Mouse (Mus musculus): ENCODE results near the gene Smg6. TPM values are rescaled to one million over a fixed set of nuclear protein-coding genes. Genes with fewer than 3 reads are reported as not detected.
"Not testable (repeated sequence)": the region's sequence is repeated elsewhere in the genome, so short reads cannot be mapped to it uniquely, and the experiment has no call there.

Gene Smg6
- polyA plus RNA-seq, 1 experiment from 2014 or later, result 7.7 TPM

DNA sequence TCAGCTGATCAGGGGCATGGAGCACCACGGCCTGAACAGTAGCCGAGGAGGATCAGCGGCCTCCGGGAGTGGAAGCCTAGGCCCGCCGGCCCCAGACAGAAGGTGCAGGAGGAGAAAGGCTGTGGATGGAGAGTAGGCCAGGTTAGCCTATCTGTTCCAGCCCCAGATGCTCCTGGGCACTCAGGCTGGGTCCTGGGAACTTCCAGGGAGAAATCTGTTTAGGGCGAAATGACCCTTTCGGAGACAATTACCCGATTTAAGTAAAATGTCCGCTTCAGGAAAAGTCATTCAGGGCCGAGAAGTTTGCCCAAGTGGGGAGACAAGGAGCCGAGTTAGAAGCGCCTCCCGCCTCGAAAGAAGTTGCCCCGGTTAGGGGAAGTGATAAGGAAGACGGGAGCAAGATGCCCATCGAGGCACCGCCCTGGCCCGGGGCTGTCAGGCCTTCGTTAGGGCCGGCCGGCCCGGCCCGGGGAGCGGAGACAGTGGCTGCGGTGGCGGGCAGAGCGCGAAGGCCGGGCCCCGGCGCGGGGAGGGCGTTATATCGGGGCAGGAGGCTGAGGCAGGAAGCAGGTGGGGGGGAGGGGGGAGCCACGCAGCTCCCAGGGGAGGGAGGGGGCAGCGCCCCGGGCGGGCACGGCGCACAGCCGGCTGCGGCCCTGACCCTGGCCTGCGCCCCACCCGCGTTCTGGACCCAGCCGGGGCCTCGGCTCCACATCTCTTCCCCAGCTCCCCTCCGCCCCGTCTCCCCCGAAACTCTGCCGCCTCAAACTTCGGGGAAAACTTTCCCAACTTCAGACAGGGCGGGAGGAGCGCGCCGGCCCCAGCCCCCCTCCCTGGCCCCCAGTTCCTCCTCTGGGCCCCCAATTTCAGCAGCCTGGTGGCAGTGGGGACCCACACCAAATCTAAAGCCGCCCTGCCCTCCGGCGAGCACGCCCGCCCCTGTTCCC is 242.3 kb downstream of the Smg6 start:
- H3K4me2 ChIP-seq, result peak overlapping the region; percentile 89
- no peak for ATAC-seq
- peaks cover 100% of the 10 kb centered on the region for H3K27me3 ChIP-seq (replicated peaks)
- peaks cover 84% of the 10 kb centered on the region for H3K4me1 ChIP-seq
- H3K9ac ChIP-seq, result peak overlapping the region; percentile 55
- WGBS (ENCODE audit: insufficient replicate concordance), result 5% methylated on average over 49 of the region's 63 CpGs
- H3K27ac ChIP-seq, result peak overlapping the region; percentile 41
- no peaks in the 10 kb centered on the region for H3K9me3 ChIP-seq (replicated peaks)
- peaks cover 14% of the 10 kb centered on the region for H3K36me3 ChIP-seq
- peak overlapping the region; percentile 63 for H3K4me3 ChIP-seq

DNA sequence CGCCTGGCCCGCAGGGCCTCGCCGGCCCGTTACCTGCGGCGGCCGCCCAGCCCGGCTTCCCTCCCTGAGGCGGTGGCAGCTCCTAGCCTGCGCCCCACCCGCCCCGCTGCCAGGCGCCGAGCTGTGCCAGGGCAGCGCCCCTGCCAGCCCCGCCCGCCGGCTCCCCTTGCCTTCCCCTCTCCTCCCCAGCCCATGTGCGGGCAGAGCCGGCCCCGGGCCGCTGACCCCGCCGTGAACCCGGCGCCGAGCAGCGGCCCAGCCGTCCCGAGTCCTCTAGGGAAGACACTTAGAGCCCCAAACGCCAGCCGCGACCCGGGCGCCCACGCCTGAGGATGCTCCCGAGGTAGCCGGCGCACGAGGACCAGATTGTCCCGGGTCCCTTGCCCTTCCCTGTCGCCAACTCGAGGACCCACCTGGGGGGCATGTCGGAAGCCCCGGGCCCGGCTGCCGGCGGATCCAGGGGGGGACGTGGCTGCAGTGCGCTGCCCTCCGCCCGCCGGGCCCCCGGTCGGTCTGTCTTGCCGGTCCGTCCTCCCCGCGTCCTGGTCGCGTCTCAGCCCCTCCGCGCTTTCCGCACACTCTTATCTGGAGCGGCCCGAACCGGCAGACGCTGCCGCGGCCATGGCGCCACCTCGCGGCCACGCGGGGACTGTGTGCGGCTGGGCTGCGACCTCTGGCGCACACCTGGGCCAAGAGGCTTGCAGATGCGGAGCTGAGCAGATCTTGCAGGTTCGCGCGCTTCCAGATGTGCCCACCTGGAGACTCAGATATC is 243.2 kb downstream of the Smg6 start:
- H3K27me3 ChIP-seq (replicated peaks), result peaks cover 100% of the 10 kb centered on the region
- peak overlapping the region; percentile 32 for H3K27ac ChIP-seq
- 0 out of 2 replicates have a peak, but pooled peaks have one; percentile 8 for ATAC-seq
- peak overlapping the region; percentile 63 for H3K4me3 ChIP-seq
- 1% methylated on average over 73 of the region's 83 CpGs for WGBS (ENCODE audit: insufficient replicate concordance)
- no peaks in the 10 kb centered on the region for H3K9me3 ChIP-seq (replicated peaks)
- peak overlapping the region; percentile 89 for H3K4me2 ChIP-seq
- H3K9ac ChIP-seq, result peak overlapping the region; percentile 55
- peaks cover 93% of the 10 kb centered on the region for H3K4me1 ChIP-seq
- 0 out of 2 replicates have a peak, but pooled peaks cover 8% of the 10 kb centered on the region for H3K36me3 ChIP-seq

DNA sequence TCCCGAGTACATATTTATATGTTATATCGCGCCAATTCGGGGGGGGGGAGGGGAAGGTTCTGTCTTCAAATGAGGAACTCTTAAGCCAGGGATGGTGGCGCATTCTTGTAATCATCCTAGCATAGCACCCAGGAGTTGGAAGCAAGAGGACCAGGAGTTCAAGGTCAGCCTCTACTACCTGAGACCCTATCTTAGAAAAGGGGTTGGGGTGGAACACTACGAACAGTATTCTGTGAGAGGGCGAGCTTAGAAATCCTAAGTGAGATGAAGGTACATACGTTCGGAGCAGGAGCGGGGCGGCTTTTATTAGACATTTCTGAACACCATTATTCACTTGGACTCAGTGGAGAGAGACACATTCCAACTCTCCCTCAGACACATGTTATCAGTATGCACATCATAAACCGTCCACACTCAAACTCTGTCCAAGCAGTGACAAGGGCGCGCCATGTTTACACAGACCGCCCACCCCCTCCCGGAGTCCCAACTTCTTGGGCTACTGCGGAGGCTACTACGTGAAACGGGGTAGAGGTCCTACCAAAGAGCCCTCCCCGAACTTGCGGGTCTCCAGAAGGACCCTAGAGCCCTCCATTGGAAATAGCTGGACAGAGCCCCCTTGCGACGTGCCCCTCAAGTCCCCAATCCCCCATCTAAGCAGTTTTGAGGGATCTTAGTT is 243.9 kb downstream of the Smg6 start, which contains the start of gene Hic1:
Gene Hic1 (minus strand): TSS at position 115 of the 676 bp plus-strand sequence.
- H3K9me3 ChIP-seq (replicated peaks), result no peaks in the 10 kb centered on the region
- WGBS (ENCODE audit: insufficient replicate concordance), result 9% methylated on average over 23 of the region's 23 CpGs

GRCm38 (mm10) chr11:75170136-75170751 is 244.6 kb downstream of the Smg6 start:
- under 1% methylated on average over 38 of the region's 38 CpGs for whole genome bisulfite sequencing (ENCODE audit: insufficient replicate concordance)

More for the DNA sequence above, 243.9 kb downstream of the Smg6 start, which contains the start of gene Hic1:
- H3K36me3 ChIP-seq, result 0 out of 2 replicates have a peak, but pooled peaks cover 4% of the 10 kb centered on the region
- peak within 1 kb of the TSS; percentile 63 for H3K4me3 ChIP-seq
- H3K27ac ChIP-seq, result peak within 1 kb of the TSS; percentile 32
- H3K4me2 ChIP-seq, result peak within 1 kb of the TSS; percentile 89
- H3K4me1 ChIP-seq, result peaks cover 97% of the 10 kb centered on the region
- peak within 1 kb of the TSS; percentile 55 for H3K9ac ChIP-seq
- ATAC-seq, result no peak
- H3K27me3 ChIP-seq (replicated peaks), result peaks cover 98% of the 10 kb centered on the region

GRCm38 (mm10) chr11:75171186-75171865 is 245.7 kb downstream of the Smg6 start:
- H3K27ac ChIP-seq, result no peak overlapping the region
- peaks cover 79% of the 10 kb centered on the region for H3K4me1 ChIP-seq
- peak overlapping the region; percentile 69; the same call in 1 of the 2 replicates for H3K4me3 ChIP-seq
- no peak overlapping the region for H3K9ac ChIP-seq
- no peaks in the 10 kb centered on the region for H3K9me3 ChIP-seq (replicated peaks)
- peak overlapping the region; percentile 96 for H3K4me2 ChIP-seq
- no peak for ATAC-seq
- peaks cover 89% of the 10 kb centered on the region for H3K27me3 ChIP-seq (replicated peaks)
- H3K36me3 ChIP-seq, result no peaks in the 10 kb centered on the region; the same call in 1 of the 2 replicates
- WGBS (ENCODE audit: insufficient replicate concordance), result 10% methylated on average over 17 of the region's 17 CpGs

More at GRCm38 (mm10) chr11:75170136-75170751, 244.6 kb downstream of the Smg6 start:
- H3K4me3 ChIP-seq, result peak overlapping the region; percentile 63
- H3K4me2 ChIP-seq, result peak overlapping the region; percentile 89
- no peak overlapping the region for H3K27ac ChIP-seq
- H3K27me3 ChIP-seq (replicated peaks), result peaks cover 98% of the 10 kb centered on the region
- 0 out of 2 replicates have a peak, but pooled peaks cover under 1% of the 10 kb centered on the region for H3K36me3 ChIP-seq
- no peaks in the 10 kb centered on the region for H3K9me3 ChIP-seq (replicated peaks)
- no peak overlapping the region for H3K9ac ChIP-seq
- peak; percentile 58 for ATAC-seq
- H3K4me1 ChIP-seq, result peaks cover 90% of the 10 kb centered on the region

- ATAC-seq, result no peak
- peaks cover 68% of the 10 kb centered on the region for H3K4me1 ChIP-seq
- H3K36me3 ChIP-seq, result peaks cover 10% of the 10 kb centered on the region
- H3K27ac ChIP-seq, result no peak overlapping the region
- peak overlapping the region; percentile 69 for H3K4me3 ChIP-seq
- H3K4me2 ChIP-seq, result peak overlapping the region; percentile 96
- no peak overlapping the region for H3K9ac ChIP-seq
- 1% methylated on average over 75 of the region's 75 CpGs for WGBS (ENCODE audit: insufficient replicate concordance)
- H3K27me3 ChIP-seq (replicated peaks), result peaks cover 78% of the 10 kb centered on the region
- no peaks in the 10 kb centered on the region for H3K9me3 ChIP-seq (replicated peaks)
These were observed 246.8 kb downstream of the Smg6 start for GRCm38 (mm10) chr11:75172151-75173094.

DNA sequence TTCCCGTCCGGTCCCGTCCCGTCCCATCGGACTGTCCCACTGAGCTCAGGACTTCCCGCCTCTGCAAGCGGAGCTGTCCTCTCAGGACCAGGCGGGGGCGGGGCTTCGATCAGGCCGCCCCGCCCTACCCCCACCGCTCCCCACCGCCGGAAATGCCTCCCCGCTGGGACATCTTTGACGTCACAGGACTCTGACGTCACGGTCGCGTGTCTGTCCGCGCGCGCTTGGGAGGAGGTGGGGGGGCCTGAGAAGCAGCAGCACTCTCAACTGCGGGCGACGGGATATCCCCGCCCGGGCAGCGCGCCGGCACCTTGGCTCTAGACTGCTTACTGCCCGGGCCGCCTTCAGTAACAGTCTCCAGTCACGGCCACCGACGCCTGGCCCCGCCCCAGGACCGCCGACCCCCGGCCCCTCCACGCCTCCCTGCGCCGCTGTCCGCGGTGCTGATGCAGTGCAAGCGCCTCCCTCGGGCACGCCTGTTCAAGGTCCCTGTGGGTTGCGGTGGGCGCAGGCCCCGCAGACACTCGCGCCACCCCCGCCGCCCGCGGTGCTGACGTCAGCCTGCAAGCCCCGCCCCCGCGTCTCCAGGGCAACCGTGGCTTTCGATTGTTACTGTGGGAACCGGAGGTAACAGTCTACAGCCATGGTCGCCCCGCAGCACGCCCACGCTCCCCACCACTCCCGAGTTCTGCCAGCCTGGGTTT is 247.6 kb downstream of the Smg6 start:
- peaks cover 70% of the 10 kb centered on the region for H3K27me3 ChIP-seq (replicated peaks)
- peak overlapping the region; percentile 96 for H3K4me2 ChIP-seq
- H3K9me3 ChIP-seq (replicated peaks), result no peaks in the 10 kb centered on the region
- peaks cover 68% of the 10 kb centered on the region for H3K4me1 ChIP-seq
- H3K36me3 ChIP-seq, result peaks cover 16% of the 10 kb centered on the region
- no peak overlapping the region for H3K27ac ChIP-seq
- peak overlapping the region; percentile 47 for H3K9ac ChIP-seq
- ATAC-seq, result peak; percentile 62
- WGBS (ENCODE audit: insufficient replicate concordance), result under 1% methylated on average over 70 of the region's 71 CpGs
- H3K4me3 ChIP-seq, result peak overlapping the region; percentile 69

DNA sequence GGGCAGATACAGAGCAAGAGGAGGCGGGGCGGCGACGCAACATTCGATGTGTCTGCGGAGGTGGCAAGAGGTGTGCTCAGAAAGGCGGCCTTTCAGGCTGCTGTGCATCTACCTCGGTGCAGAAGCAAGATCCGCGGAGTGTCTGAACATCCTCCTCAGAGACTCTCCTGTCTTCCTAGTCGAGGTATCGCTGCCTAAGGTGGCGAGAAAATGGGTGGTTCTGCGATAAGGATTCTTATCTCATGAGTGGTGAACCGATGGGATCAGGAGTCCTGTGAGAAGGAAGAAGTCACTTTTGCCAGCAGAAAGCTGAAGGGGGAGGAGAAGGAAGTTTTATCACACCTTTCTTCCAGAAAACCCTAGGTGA is 248.2 kb downstream of the Smg6 start:
- H3K4me2 ChIP-seq, result peak overlapping the region; percentile 96
- 1% methylated on average over 15 of the region's 15 CpGs for WGBS (ENCODE audit: insufficient replicate concordance)
- peak overlapping the region; percentile 47 for H3K9ac ChIP-seq
- no peaks in the 10 kb centered on the region for H3K9me3 ChIP-seq (replicated peaks)
- no peak overlapping the region for H3K27ac ChIP-seq
- peak overlapping the region; percentile 69 for H3K4me3 ChIP-seq
- peaks cover 64% of the 10 kb centered on the region for H3K4me1 ChIP-seq
- peaks cover 64% of the 10 kb centered on the region for H3K27me3 ChIP-seq (replicated peaks)
- no peak for ATAC-seq
- peaks cover 16% of the 10 kb centered on the region for H3K36me3 ChIP-seq

- H3K9ac ChIP-seq; H3K9me3 ChIP-seq (replicated peaks); H3K4me3 ChIP-seq; ATAC-seq; H3K4me2 ChIP-seq; H3K27ac ChIP-seq: not testable (repeated sequence)
- peaks cover 19% of the 10 kb centered on the region for H3K36me3 ChIP-seq
- WGBS (ENCODE audit: insufficient replicate concordance), result 52% methylated on average over 6 of the region's 6 CpGs
- peaks cover 57% of the 10 kb centered on the region for H3K27me3 ChIP-seq (replicated peaks)
- peaks cover 64% of the 10 kb centered on the region for H3K4me1 ChIP-seq
These were observed 249.0 kb downstream of the Smg6 start for GRCm38 (mm10) chr11:75174574-75174973.
